Mouse (Mus musculus) kidney, postnatal 10 days (tissue): ENCODE data around the gene Cacnb4.

Source experiments
- DNase-seq: peaks from one replicate; pipeline ENCODE4 v3.0.0; 2021; ENCODE audit warnings: mixed read lengths

The Cacnb4 gene

DNA sequence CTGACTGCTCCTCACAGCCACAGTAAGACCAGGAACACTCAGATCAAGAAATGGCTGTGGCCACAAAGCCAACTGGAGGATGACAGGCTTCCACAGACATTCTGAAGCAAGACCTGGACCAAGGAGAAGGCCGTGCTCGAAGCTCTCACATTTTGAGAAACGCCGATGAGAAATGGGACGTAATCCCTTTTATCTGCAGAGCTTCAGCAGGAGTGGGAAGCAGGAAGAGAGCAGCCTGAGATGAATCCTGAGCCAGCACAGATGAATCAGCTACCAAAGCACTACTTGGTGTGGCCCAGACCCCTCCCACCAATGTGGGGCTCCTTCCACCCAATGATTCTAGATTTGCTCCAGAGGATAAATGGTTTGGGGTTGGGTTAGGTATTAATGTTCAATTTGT is 113.4 kb downstream of the Cacnb4 start:
- DNase-seq: no peak

DNA sequence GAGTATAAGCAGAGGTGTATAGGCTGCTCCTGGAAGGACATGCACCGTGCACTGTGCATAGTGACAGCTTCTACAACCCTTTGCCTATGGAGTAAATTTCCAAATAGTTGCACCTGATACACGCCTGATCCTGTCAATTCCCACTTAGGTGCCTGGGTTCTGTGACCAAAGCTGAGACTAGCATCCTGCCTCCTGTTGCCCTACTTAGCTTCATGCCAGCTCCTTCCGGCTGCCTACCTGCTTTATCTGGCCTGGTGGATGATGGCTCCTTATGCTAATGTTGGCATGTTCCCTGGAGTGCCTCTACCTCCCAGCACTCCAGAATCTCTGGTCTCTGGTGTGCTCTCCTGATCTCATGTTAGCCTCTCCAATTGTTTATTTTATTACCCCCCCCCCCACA is 114.3 kb downstream of the Cacnb4 start:
- DNase-seq: no peak

- no peak for DNase-seq
Measured at GRCm38 (mm10) chr2:52561137-52561536, 115.5 kb downstream of the Cacnb4 start.

- no peak for DNase-seq
Measured at GRCm38 (mm10) chr2:52560266-52560665, 116.4 kb downstream of the Cacnb4 start.

- DNase-seq: no peak
Measured at GRCm38 (mm10) chr2:52558411-52558810, 118.2 kb downstream of the Cacnb4 start.

- DNase-seq: no peak
Measured at GRCm38 (mm10) chr2:52557503-52558275, 118.9 kb downstream of the Cacnb4 start.

DNA sequence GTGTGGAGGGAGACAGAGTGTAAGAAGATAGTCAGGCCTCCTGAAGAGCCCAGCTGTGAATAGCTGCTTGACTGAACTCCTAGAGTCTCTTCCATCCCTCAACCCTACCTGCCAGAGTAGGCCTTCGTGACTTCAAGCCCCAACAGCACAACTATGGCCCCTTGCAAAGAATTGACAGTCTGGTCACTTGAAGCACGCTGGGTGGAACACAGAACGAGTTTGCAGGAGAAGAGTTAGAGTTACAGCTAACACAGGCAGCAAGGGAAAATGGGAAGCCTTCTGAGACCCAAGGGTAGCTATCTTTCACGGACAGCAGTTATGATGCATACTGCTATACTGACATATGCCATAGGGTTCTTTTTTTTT is 119.7 kb downstream of the Cacnb4 start:
- no peak for DNase-seq

DNA sequence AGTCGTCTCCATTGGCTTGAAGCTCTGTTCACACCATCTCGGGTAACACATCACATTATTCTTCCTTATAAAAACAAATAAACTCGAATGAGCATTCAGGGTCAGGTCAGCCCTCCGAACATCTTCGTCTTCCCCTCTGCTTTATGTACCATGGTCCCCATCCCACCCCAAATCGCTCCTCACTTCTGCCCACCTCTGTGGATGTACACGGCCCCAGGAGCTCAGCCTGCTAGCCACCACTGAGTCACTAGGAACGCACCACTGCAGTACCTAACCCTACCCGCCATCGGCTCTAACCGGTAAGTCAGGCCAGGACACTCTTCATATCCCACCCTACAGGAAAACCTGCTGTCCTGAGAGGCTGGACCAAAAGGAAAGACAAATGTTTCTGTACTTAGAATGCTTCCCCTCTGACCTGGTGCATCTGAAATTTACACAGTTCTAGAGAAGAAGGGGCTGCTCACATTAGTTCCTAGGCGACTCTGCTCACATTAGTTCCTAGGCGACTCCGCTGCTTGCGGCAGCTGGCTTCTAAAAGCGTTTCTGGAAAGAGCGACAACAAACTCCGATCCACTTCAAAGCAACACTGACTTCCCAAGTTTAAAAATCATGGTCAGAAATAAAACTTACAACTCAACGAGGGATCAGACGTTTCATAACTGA is 120.2 kb downstream of the Cacnb4 start:
- DNase-seq: no peak

- DNase-seq: no peak
Measured at GRCm38 (mm10) chr2:52548401-52548800, 128.2 kb downstream of the Cacnb4 start.

DNA sequence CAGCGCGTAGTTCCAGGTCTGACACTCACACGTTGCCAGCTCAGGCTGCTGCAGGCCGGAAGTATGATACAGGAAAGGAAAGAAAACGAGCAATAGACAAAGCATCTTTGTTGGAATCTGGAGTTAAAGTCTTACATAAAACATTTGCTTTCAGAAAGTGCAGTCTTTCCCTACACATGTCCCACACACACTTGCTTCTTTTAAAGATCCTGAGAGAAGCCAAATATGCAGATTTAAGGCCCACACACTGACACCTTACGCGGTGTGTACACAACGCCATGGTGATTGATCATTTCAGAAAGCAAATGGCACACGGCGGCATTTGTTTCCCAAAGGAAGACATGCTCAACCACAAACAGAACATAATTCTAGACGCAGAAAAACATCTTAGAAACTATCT is 129.3 kb downstream of the Cacnb4 start:
- no peak for DNase-seq

DNA sequence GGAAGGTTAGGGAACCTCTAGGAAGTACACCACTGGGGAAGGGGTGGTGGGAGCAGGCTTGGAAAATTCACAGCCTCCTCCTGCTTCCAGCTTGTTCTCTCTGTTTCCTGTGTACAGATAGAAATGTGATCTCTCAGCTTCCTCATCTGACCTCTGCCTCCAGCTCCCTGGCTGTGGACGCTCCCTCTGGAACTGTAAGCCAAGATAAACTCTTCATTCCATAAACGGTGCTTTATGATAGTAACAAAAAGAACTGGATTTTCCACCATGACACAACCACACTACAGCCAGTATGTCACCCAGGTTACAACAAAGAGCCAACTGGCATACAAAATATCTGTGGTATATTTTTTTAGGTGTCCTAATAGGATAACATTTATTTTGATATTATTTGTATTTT is 132.1 kb downstream of the Cacnb4 start:
- no peak for DNase-seq

- DNase-seq: no peak
Measured at GRCm38 (mm10) chr2:52541068-52541467, 135.6 kb downstream of the Cacnb4 start.

- DNase-seq: no peak
Measured at GRCm38 (mm10) chr2:52539318-52539717, 137.3 kb downstream of the Cacnb4 start.

DNA sequence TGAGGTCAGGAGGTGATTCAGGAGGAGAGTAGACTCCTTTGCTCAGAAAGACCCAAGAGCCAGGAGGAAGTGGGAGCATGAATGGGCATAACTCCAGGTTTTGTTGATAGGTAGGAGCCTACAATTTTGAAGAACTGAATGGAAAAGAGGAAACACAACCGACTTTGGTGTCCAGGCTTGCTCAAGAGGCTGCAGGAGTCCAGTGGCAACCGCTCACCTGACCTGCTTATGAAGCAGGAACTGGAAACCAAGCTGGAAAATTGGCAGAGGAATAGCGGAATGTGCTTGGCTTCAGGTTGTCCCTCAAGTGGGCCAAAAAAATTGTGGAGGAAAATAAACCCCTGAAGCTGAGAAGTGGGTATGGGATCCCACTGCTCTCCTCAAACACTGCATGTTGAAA is 139.0 kb downstream of the Cacnb4 start:
- no peak for DNase-seq

GRCm38 (mm10) chr2:52537155-52537554 is 139.5 kb downstream of the Cacnb4 start:
- DNase-seq: no peak

DNA sequence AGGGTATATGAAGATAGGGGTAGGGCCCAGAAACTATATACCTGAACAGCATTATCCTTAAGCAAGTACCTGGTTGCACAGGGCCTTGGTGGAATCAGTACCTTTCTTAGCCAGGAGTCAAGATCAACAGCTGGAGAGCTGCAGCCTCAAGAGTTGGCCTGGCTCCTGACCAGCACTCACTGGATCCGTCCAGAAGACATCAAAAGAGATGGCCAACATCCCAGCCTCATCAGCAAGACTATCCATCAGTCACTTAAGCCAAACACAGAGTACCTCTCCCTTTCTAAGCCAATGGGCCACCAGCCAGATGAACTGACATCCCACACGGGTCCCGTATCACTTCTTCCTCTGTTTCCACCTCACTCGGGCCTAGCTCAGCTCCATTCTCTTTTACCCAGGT is 140.1 kb downstream of the Cacnb4 start:
- DNase-seq: no peak

DNA sequence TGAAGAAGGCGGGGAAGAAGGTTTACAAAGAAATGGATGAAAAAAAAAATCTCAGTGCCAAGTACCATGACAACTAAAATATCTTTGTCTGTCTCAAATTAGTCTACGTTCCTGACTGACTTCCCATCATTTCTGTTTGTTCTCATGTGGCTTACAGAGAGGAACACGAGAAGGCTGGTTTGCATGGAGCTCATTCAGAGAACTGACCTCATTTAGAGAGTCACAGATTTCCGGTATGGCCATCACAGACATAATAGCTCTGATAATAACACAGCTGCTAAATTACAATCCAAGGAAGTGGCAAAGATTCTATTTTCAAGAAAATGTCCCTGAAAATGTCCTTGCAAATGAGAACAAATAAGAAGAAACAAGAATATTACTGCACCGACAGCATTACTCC is 142.9 kb downstream of the Cacnb4 start:
- DNase-seq: no peak

GRCm38 (mm10) chr2:52530521-52530920 is 146.1 kb downstream of the Cacnb4 start:
- DNase-seq: no peak

DNA sequence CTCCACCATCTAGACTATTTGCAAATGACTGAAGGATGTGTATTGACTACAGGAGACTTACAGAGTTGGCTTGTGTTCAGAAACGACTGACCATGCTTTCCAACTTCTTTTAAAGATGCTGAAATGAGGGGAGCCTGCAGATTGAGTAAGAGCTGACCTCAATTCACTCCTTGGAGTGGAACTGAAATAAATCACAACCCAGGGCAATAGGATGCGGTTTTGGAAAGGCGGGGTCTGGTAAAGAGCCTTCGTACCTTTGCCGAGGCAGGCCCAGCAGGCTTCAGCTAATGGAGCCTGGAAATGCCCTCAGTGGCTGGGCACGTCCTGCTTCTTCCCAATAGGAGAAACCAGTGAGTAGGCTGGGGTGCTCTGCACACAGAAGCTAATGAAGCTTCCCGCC is 147.4 kb downstream of the Cacnb4 start:
- DNase-seq: no peak

- DNase-seq: no peak
Measured at GRCm38 (mm10) chr2:52525876-52526592, 150.6 kb downstream of the Cacnb4 start.

GRCm38 (mm10) chr2:52523056-52523715 is 153.4 kb downstream of the Cacnb4 start:
- no peak for DNase-seq

- no peak for DNase-seq
Measured at GRCm38 (mm10) chr2:52521012-52521411, 155.6 kb downstream of the Cacnb4 start.

DNA sequence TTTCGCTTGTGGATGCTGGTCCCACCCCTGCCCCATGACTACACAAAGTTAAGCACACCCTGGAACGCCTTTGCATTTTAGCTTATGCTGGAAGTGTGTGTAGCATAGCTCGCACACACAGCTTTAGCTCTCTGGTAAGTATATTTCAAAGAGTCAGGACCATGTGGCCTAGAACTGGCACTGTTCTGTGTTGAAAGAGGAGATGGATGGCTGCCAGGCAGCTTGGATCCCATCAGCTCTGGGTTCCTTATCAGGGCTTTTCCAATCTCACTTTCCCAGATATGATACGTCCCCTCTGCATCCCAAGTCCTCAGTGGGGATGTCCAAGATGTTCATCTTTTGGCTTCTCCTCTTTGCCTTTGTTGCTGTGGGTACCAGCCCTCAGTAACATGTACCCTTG is 157.9 kb downstream of the Cacnb4 start:
- no peak for DNase-seq

- no peak for DNase-seq
Measured at GRCm38 (mm10) chr2:52516534-52516933, 160.1 kb downstream of the Cacnb4 start.
